In genomic region chr10:20960941-20961340, GRCm38 (mm10) we compare ENCODE assay signal across 12 mouse cellular contexts.
"Had no signal": no experiment of that assay in that cellular context is flagged by ENCODE, and none has a peak within 500 bp of the region (broad histone marks: within the 10 kb centered on the region; RNA-seq: fewer than 3 reads in every experiment).

No protein-coding gene starts in this region.

- H3K4me2 ChIP-seq: lung, embryonic 14.5 days; midbrain, embryonic 12.5 days; midbrain, embryonic 15.5 days; neural tube, embryonic 12.5 days had no signal

- H3K4me3 ChIP-seq: midbrain, embryonic 10.5 days; midbrain, embryonic 12.5 days; midbrain, embryonic 15.5 days; neural tube, embryonic 12.5 days had no signal

- H3K4me1 ChIP-seq: midbrain, embryonic 10.5 days; midbrain, embryonic 12.5 days; midbrain, embryonic 15.5 days; neural tube, embryonic 12.5 days had no signal

- DNase-seq: lung, adult 18-20 months; lung, embryonic 14.5 days; lung, postnatal 10 days; lung, postnatal 4 days; right cerebral cortex, postnatal 14 days; thymus, adult 18-20 months; thymus, postnatal 14 days; thymus, postnatal 36 days had no signal

- H3K27ac ChIP-seq: midbrain, embryonic 10.5 days; midbrain, embryonic 12.5 days; midbrain, embryonic 15.5 days; neural tube, embryonic 12.5 days had no signal

- H3K9ac ChIP-seq: lung, embryonic 14.5 days; midbrain, embryonic 12.5 days; midbrain, embryonic 15.5 days; neural tube, embryonic 12.5 days had no signal

- H3K27me3 ChIP-seq: midbrain, embryonic 12.5 days; midbrain, embryonic 15.5 days; neural tube, embryonic 12.5 days had no signal

- H3K9me3 ChIP-seq: midbrain, embryonic 12.5 days; midbrain, embryonic 15.5 days had no signal

- ATAC-seq: midbrain, embryonic 15.5 days had no signal
